Mouse (Mus musculus) layer of hippocampus, adult 8-10 months (tissue): ENCODE data around the gene Rnf43. TPM values are rescaled to one million over a fixed set of nuclear protein-coding genes. Genes with fewer than 3 reads are reported as not detected.

ENCODE experiments used
- DNase-seq, 2 experiments: peaks; one replicate each; pipeline ENCODE4 v3.0.0; 2022; ENCODE audit warnings: low spot score in 2 of 2
- total RNA-seq, 4 experiments: library from RNA; stranded (reverse); gene quantifications; 2 replicates each; pipeline ENCODE4 v1.2.4; 2022

Rnf43 gene
- total RNA-seq, 4 experiments from 2014 or later, result 2.5 to 5.7 (median 3.6) TPM

DNA sequence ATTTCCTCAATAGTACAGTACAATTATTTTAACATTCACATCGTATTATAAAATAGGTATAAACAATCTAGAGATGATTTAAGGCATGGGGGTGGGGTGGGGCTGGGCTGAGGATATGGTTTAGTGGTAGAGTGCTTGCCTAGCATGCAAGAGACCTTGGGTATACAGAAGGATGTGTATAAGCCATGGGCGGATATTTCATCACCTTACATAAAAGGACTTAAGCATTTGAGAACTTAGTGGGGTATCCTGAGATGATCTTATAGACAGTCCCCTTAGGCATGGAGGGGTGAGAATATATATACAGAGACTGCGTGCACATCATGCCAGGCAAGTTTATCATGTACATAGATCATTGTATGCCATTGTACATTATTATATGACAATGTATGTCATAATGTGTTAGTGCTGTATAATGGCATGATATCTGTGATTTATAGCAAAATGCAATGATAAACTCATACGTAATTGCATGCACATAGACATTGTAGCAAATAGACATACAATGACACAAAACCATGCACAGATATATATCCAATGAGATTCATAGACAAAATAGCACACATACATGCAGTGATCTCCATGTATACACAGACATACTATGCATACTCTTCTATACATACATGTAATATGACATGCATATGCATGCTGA lies 96.6 kb downstream of the Rnf43 start:
- DNase-seq, result no peak

DNA sequence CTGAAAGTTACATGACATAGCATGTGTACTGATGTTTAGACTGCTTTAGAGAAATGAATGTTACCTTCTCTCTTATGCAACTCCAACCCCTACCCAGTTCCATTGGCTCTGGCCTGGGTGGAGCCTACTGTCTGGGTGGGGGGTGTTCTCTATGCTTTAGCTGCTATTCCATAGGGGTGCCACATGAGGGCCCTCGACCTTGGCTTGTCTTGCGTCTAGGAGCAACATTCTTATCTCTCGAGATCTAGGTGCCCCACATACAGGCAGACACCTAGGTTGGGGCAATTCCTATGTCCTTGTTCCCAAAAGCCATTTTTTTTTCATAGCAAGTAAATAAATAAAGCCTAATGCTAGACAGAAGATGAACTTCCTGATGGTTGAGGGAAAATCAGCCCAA lies 97.1 kb downstream of the Rnf43 start:
- DNase-seq, result peak in 1 of 2 experiments; percentile 37

DNA sequence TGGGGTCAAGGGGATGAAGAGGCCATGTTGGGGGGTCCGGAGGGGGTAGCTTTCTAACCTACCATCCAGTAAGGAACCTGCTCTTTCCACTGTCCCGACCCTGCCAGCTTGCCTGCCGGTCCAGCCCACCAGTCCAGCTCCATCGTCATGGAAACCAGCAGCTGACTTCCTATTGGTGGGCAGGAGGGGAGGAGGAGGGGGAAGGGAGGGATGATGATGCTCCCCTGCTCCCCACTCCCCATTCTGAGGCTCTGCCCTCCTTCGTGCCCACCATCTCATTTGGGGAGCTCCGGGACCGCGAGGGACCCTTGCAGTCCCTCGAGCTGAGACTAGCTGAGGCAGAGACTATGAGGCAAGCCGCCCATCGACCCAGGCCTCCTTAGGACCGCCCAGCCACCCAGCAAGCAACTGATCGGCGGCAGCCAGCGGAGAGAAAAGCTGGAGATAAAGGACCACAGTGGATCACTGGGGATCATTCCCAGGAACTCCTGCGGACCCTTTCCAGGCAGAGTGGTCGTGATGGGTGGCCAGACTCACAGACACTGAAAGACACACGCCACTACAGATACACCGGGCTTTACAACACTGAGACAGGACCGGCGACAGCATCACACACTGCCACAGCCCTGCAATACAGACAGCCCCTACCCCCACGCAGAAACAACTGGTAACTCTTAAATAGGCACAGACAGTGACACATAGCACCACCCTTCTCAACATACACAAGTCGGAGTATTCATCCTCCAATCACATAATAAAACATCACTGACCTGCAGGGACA lies 98.0 kb downstream of the Rnf43 start, which contains the start of gene Tspoap1:
Gene Tspoap1, plus strand, starts transcription at position 241 of the 781 bp plus-strand sequence.
- peak; percentile 74 to 76 for DNase-seq

DNA sequence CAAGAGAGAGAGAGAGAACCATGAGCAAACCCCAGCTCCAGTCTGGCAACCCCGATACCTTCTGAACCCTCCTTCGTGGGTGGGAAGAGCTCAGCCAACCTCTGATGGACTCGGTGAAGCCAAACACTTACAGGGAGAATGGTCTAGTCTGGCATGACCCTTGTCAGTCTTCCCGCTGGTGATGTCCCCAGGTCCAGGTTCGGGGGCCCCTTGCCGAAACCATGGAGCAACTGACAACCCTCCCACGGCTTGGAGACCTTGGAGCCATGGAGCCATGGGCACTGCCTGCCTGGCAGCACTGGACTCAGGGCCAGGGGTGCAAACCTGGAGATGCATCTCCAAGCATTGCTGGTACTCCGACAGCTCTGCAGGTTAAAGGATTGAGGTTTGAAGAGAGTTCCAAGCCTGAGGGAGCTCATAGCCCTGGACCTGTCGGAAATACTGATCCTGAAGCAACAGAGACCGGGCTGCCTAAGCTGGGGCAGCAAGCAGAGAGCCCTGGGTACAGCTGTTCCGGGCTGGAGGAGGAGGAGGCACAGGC lies 98.7 kb downstream of the Rnf43 start:
- no peak for DNase-seq

DNA sequence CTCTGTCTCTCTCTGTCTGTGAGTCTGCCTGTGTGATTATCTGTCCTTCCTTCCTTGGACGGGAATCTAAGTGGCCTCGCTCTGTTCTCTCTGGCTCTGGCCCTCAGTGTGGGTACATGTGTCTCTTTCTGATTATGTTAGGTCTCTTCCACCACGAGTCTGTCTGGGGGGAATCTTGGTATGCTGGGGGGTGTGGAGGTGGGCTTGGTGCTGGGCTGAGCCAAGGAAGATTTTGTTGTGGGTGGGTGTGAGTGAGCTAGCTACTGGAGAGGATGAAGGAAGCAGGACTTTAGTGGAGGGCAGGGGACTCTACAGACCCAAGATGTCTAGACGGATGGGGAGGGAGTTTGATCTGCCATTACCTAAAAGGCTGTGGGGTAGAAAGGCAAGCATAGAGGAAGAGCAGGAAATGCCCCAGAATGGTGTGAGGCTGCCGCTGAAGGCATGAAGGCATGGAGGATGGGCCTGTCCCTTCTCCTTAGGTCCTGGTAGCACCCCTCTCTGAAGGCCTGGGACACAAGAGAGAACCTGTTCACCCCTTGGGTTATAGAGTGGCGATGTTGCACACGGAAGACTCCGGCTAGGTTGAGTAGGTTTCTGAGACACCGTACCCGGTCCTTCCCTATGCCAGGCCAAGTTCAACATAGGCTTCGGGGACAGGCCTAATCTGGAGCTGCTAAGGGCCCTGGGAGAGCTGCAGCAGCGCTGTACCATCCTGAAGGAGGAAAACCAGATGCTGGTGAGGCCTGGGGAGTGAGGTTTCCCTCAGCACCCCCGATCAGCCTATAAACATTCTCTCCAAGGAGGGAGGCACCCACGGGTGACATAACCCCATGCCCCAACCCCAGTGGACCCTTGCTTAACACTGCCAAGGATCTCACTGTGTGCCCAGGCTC lies 99.5 kb downstream of the Rnf43 start:
- DNase-seq, result no peak

DNA sequence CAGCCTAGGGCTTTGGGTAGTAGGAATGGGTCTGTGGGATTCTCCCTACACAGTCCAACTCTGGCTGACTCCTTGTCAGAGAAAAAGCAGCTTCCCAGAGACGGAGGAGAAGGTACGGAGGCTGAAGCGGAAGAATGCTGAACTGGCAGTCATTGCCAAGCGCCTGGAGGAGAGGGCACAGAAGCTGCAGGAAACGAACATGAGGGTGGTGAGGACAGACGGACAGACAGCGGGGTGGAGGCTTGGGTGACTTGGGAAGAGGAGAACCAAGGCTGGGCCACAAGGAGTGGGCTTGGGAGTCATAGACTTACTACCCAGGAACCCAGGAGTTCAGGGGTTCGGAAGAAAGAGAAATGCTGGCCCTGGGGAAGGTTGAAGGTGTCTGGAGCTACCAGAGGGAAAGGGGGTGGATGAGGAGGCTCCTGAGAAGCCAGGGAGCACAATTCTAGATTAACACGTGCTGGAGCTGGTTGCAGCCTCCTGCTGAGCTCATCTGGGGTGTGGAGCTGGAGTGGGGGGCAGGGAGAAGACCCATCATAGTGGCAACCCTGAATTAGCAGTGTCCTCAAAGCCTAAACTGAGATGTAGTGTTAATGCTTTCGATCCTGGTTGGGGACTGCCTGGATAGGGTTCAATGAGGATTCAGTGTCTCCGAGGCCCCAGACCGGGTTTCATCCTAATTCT lies 100.3 kb downstream of the Rnf43 start:
- no peak for DNase-seq

DNA sequence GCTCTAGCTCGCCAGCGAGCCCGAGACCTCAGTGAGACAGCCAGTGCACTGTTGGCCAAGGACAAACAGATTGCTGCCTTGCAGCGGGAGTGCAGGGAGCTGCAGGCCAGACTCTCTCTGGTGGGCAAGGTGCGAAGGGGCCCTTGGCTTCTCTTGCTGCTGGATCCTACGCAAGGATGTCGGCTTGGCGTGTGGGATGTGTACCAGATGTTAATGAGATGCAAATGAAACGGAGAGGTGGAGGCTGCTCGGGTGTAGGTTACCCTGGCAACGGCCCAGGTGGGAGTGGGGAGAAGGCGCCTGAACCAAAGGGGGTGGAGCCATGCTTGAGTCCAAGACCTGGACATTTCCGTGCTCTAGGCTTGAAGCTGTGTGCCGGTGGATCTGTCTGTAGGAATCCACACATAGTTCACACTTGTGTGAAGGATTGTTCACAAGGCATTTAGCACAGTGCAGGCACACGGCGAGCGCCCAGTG lies 101.0 kb downstream of the Rnf43 start:
- peak; percentile 69 for DNase-seq

DNA sequence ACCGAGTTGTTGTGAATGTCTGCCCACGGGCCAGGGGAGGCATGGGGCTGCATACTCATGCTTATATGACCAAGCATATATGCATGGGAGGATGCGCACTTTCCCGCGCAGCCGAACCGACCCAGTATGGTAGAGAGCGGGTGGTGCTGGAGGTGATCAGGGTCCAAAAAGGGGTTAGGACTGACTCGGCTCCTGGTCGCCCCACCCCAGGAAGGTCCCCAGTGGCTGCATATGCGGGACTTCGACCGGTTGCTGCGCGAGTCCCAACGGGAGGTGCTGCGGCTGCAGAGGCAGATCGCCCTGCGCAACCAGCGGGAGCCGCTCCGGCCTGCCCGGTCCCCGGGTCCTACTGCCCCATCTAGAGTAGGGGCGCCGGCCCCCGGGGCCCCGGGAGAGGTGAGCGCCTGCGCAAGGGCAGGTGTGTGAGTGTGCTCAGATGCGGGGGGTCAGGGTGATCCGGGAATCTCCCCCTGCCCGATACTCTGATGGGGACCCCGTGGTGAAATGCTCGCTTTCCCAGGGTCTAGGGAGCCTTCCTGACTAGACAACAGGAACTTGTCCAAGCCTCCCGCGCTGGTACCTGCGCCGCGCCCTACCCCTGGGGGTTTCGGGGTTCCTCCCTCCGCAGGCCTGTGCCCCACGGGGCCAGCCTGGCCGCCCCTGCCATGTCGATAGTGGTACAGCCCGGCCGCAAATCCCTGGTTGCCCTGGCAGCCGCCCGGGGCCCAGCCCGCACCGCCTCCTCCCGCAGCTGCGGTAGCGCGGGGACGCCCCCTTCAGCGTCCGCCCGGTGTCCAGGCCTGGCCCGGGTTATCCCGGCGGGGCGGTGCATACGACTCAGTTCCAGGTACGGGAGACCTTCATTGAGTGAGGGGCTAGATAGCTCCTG lies 101.7 kb downstream of the Rnf43 start:
- peak in 1 of 2 experiments; percentile 39 for DNase-seq

DNA sequence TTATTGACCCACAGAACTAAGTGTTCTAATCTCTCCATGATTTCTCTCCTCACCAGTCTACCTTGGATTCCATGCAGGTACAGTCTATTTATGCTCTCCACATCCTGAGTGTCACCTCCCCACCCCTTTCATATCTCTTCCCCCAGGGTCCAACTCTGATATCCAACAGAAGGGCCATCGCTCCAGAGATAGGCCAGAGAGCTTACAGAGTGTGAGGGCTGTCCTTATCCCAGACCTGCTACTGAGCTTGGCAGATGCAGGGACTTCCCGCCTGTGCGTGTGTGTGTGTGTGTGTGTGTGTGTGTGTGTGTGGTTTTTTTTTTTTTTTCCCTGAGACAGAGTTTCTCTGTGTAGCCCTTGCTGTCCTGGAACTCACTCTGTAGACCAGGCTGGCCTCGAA lies 106.2 kb downstream of the Rnf43 start:
- DNase-seq, result no peak

DNA sequence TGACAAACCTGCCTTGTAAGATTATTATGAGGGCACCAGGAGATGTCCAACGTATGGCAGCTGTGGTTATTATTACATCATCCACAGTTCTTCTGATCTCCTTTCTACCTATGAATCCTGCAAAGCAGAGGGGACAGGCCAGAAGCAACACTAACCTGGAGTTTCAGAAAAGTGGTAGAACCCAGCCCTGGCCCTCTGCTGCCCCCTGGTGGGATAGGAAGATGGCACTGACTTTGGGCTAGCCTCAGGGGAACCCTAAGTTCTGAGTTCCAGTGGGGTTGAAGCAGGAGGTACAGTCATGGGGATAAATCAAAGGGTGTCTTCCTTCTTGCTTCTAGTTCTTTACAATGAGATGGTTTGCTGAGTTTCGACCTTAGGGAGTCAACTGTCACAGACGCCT lies 108.5 kb downstream of the Rnf43 start:
- DNase-seq, result peak in 1 of 2 experiments; percentile 66

DNA sequence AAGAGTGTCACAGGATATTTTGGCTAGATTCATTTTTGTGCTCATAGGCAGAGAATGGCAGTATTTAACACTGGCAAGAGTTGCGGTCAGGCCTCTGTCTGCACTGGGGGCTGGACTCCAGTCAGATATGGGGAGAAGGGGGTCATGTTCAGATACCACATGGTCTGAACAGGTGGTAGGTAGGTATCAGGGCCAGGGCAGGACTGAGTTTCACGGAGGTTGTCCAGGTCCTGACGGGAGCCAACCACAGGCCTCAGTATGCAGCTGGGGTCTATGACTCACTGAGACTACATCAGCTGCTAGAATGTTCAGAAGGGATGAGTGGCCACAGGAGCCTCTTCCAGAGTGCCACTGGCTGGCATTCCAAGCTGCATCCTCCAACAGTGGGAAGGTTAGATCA lies 109.8 kb downstream of the Rnf43 start:
- no peak for DNase-seq

DNA sequence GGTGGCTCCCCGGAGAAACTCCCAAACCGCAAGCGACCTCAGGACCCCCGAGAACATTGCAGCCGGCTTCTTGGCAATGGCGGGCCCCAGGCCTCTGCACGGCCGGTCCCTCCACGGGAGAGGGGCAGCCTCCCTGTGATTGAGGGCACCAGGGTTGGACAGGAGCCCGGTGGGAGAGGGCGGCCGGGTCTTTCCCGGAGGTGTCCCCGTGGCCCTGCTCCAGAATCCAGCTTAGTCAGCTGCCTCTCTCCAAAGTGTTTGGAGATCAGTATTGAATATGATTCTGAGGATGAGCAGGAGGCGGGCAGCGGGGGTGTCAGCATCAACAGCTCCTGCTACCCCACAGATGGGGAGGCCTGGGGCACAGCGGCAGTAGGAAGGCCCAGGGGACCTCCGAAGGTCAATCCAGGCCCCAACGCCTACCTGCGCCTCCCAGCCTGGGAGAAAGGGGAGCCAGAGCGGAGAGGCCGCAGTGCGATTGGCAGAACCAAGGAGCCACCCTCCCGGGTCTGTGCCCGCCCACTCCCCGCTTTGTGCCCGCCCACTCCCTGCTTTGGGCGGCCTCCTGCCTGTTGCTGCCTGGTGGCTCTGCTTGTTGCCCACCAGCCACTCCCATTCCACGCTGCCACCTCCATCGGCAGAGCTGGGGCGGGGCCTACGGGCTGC lies 115.7 kb downstream of the Rnf43 start:
- peak; percentile 56 to 63 for DNase-seq

DNA sequence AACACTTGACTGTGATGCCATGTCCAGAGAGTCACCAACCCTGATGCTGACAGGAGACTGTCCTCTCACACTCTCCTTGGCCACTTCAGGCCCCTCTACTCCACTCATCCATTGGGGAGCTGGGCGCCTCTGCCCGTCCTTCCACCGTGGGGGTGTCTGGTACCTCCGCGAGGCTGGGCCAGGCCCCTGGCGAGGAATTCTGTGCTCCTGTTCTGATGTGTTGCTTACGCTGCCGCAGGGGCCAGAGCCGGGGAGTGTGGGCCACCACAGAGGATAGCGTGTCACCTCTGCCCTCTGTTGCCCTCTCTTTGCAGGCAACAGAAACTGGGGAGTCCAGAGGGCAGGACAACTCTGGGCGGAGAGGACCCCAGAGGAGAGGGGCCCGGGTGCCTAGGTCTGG lies 116.4 kb downstream of the Rnf43 start:
- DNase-seq, result no peak

DNA sequence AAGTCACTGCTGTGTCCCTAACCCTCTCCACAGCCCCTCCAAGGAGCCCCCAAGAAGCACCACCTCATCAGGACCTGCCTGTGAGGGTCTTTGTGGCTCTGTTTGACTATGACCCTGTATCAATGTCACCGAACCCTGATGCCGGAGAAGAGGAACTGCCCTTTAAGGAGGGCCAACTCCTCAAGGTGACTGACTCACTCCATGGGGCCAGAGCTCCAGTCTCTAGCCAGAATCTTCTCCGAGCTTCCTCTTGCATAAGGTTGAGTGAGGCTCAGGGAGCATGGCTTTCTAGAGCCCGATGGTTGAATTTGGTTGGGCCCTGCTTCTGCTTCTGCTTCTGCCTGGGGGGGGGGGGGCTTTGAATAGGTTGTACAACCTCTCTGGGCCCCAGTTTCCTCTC lies 116.9 kb downstream of the Rnf43 start:
- no peak for DNase-seq

DNA sequence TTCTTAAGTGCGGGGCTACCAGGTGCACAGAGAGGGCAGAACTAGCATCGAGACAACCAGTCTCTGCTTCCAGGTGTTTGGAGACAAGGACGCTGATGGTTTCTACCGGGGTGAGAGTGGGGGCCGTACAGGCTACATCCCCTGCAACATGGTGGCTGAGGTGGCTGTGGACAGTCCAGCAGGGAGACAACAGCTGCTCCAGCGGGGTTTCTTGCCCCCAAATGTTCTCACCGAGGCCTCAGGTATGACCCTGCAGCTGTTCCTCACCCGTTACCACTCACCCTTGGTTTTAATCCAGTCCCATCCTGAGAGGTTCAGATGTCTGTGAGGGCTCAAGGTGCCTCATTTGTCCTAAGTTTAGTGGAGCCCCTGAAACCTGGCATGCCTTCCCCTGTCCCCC lies 117.6 kb downstream of the Rnf43 start:
- DNase-seq, result no peak
